Mouse (Mus musculus) myocyte (in vitro differentiated cells): ENCODE results near the gene Tcap.

ENCODE experiments used
- POLR2A ChIP-seq: IDR thresholded peaks from one replicate; pipeline ENCODE4 v1.6.1; 2011; ENCODE audit warnings: low read depth, mild to moderate bottlenecking, control low read depth, moderate library complexity; ENCODE audit not compliant: insufficient read length
- TCF3 ChIP-seq: IDR thresholded peaks from one replicate; pipeline ENCODE4 v1.6.1; 2011; ENCODE audit warnings: low read depth, control low read depth; ENCODE audit not compliant: insufficient read length
- USF1 ChIP-seq: IDR thresholded peaks from one replicate; pipeline ENCODE4 v1.6.1; 2011; ENCODE audit warnings: low read depth, mild to moderate bottlenecking, control low read depth, moderate library complexity

DNA sequence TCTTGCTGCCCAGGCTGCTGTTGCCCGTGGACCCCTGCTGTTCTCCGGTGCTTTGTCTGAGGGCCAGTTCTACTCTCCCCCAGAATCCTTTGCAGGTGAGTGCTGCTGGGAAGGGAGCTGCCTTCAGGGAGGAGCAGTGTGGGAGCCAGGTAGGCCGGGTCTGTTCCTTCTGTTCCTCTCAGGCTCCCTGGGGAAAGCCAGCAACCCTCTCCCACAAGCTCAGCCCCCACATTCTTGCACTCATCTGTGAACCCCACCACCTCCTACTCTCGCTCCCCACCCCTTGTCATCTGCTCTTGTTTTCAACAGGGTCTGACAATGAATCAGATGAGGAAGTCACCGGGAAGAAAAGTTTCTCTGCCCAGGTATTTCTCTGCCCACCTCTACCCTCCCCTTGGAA lies 6.9 kb upstream of the Tcap start:
- TF ChIP-seq POLR2A (no peak), TCF3 (no peak), USF1 (no peak)
